Mouse (Mus musculus) megakaryocyte-erythroid progenitor cell, adult 5-6 weeks (primary cell): ENCODE results near the gene 4930469K13Rik. TPM values are rescaled to one million over a fixed set of nuclear protein-coding genes. Genes with fewer than 3 reads are reported as not detected.
A peak's percentile ranks its signal among the peaks of the same experiment; 100 is the strongest.

Experiments
- ATAC-seq: replicated peaks from 2 replicates; pipeline ENCODE4 v1.8.0; 2016; ENCODE audit warnings: mild to moderate bottlenecking, inconsistent platforms; ENCODE audit not compliant: severe bottlenecking, poor library complexity, low FRiP score, low TSS enrichment
- total RNA-seq, 2 experiments: library from RNA; stranded (forward) in 1 of 2; stranded (reverse) in 1 of 2; fragments of 200-1000, 215-1000 nt in 1 of 2; fragments of >200 nt in 1 of 2; fragmentation: Nextera tagmentation in 1 of 2; gene quantifications; 2 replicates each; pipeline ENCODE4 v1.2.3; 2014 to 2017

The 4930469K13Rik gene
- total RNA-seq, 2 experiments from 2014 or later, result not detected

DNA sequence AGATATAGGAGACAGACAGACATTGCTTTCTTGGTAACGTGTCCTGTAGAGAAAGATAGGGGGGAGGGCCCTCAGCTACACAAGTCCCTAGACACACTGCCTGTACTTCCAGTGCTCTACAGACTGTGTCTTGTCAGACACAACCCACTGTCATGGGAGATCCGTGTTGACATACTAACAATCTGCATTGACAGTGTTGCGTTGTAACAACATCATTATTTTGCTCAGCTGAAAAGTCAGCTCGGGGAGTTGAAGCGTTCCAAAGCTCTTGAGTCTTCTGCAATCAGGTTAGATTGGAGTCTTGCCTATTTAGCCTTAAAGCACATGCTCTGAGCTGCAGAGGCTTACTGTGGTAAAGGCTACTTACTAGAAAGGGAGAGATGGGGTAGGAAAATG lies 50.8 kb downstream of the 4930469K13Rik start:
- peak; percentile 51; the same call in 1 of the 2 replicates for ATAC-seq

DNA sequence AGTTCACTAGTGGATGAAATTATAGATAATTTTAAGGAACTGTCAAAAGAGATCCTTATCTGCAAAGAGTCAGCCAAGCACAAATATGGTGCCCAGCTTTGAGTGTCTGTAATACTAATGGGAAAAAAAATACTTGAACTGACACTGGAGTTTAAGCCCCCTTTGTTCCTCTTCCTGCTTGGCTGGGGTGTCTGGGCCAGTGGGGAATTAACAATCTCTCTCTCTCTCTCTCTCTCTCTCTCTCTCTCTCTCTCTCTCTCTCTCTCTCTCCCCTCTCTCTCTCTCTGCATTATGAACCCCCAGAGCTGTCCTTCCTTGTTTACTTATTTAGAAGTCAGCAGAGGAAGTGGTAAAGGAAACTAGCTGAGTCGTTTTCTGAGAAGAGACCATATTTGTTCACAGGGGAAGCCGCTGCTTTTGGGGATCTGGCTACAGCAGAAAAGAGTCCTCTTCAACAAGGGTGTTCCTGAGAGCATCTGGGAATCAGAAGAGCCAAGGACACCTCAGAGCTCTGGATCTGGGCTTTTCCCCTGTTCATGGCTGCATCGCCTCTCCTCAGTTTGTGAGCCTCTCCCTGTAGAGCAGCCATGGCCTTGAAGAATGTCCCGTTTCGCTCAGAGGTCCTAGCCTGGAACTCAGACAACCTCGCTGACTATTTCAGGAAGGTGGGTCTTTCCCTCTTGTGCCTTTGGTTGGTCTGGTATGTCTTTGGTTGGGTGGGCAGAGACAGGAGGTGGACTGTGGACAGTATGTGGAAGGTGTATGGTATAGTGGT lies 51.4 kb downstream of the 4930469K13Rik start, which contains the start of gene Lcp2:
TSS of gene Lcp2 (plus strand) at position 154 of the 775 bp plus-strand sequence.
- ATAC-seq, result 0 out of 2 replicates have a peak, but pooled peaks have one; percentile 9

GRCm38 (mm10) chr11:34042808-34043207 lies 55.5 kb downstream of the 4930469K13Rik start:
- ATAC-seq, result no peak

- no peak for ATAC-seq
Observed at GRCm38 (mm10) chr11:34040061-34040460, 58.3 kb downstream of the 4930469K13Rik start.

GRCm38 (mm10) chr11:34035909-34036658 lies 62.3 kb downstream of the 4930469K13Rik start:
- no peak for ATAC-seq

- ATAC-seq, result no peak
Observed at GRCm38 (mm10) chr11:34034794-34035193, 63.6 kb downstream of the 4930469K13Rik start.

- ATAC-seq, result no peak
Observed at GRCm38 (mm10) chr11:34034008-34034505, 64.3 kb downstream of the 4930469K13Rik start.

DNA sequence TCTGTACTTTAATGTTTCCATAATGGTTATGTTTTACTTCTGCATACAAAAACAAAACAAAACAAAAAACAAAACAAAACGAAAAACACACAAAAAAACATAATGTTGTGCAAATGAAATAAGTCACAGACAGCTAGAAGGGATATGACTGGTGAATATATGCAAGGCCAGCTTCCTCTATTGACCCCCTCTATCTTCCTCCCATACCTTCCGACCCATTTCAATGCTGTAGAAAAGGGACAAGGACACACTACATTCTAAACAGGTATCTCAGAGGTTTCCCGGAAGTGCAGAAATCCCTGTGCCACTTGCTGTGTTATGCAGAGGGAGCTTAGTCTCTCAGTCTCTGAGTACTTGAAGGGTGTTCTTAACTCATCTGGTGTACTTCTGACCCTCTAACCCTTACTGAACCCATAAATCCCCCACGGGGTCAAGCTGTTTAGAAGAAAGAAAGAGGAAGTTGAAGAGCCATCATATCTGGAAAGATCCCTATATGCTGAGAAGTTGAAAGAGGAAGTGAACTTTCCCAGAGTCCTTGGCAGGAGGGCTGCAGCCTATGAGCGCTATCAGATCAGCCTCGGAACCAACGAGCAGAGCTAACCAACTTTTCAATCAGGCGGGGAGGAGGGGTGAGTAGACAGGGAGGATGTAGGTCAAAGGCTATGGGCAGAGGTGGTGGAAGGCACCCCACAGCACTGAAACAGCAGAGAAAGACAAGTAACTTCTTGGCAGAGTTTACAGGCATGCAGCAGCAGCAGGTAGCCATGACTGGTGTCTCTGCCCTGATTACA lies 67.1 kb downstream of the 4930469K13Rik start:
- ATAC-seq, result peak; percentile 77

GRCm38 (mm10) chr11:34029658-34030057 lies 68.7 kb downstream of the 4930469K13Rik start:
- no peak for ATAC-seq

GRCm38 (mm10) chr11:34025091-34025490 lies 73.3 kb downstream of the 4930469K13Rik start:
- ATAC-seq, result no peak

- ATAC-seq, result no peak
Observed at GRCm38 (mm10) chr11:34012007-34012652, 86.2 kb downstream of the 4930469K13Rik start.

DNA sequence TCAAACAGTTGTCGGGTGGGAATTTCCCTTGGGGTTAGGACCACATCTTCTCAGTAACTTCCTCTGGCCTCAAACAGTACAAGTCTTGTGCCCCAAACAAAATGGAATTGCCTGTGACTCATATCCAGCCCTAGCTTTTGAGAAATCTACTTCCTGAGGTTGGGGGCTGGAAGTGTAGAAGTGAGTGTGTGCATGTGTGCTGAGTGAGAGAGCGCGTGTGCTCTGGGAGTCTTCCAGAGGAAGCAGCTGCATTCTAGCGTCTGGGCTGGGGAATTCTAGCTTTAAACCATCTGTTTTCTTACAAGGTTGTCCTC lies 87.5 kb downstream of the 4930469K13Rik start:
- no peak for ATAC-seq

GRCm38 (mm10) chr11:34010133-34010858 lies 88.1 kb downstream of the 4930469K13Rik start:
- no peak for ATAC-seq

- ATAC-seq, result no peak
Observed at GRCm38 (mm10) chr11:34009316-34010087, 88.9 kb downstream of the 4930469K13Rik start.

DNA sequence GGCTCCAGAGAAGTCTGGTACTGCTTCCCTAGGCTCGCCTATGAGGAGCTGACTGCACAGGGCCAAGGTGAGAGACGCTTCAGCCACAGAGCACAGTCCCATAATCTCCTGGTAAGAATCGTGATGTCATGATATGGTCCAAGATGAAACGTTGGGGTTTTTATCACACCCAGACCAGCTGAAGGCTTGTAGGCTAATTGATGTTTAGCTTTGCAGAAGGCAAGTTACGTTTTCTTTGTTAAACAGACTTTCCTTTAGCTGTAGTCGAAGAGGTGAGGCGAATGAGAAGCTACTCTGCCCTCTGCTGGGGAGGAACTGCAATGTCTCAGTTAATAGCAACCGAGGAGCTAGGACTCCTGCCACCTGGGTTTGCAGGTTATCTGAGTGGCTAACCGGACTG lies 89.7 kb downstream of the 4930469K13Rik start:
- peak; percentile 84 for ATAC-seq

GRCm38 (mm10) chr11:34008214-34008613 lies 90.1 kb downstream of the 4930469K13Rik start:
- peak; percentile 74 for ATAC-seq

GRCm38 (mm10) chr11:34007616-34008015 lies 90.7 kb downstream of the 4930469K13Rik start:
- ATAC-seq, result no peak

DNA sequence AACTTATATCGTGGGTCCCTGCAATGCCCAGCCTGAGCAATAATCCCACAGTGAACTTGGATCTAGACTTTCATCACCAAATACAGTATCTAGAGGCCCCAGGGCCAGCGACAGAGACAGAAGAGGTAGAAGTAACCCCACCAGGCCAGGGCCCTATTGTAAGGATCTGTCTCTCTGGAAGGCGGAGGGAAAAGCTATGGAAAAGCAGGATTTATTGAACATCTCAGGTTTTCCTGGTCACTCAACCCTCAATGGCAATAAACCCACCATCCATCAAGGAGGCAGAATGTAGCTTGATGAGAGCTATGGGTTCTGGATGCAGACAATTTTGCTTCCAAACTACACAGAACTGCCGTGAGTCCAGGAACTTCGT lies 95.8 kb downstream of the 4930469K13Rik start:
- no peak for ATAC-seq
